Mouse (Mus musculus): Measurements from ENCODE around the gene Nfkb1. TPM values are rescaled to one million over a fixed set of nuclear protein-coding genes. Genes with fewer than 3 reads are reported as not detected.

Nfkb1 gene
- polyA plus RNA-seq, 1 experiment from 2014 or later: 12.3 TPM

DNA sequence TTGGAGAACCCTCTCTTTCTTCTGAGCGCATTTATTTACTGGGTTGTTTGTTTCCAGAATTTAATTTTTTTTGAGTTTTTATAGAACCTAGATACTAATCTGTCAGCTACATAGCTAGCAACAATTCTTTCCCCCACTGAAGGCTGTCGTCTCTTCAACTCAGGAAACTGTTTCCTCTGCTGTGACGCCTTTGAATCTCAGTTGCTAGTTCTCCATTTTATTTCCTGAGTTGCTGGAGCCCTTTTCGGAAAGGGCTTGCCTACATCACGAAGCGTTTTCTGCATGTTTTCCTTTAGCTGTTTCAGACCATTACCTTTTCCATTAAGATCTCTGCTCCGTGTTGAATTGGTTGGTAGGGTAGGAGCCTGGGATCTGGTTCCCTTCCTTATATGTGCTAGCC is 74.6 kb downstream of the Nfkb1 start:
- 91% methylated on average over 7 of the region's 7 CpGs for WGBS
- H3K36me3 ChIP-seq (ENCODE audit: control insufficient read depth, insufficient read depth, low read length): 0 out of 2 replicates have a peak, but pooled peaks cover 2% of the 10 kb centered on the region
- H3K27ac ChIP-seq (ENCODE audit: low read depth, low read length): no peak overlapping the region
- no peak overlapping the region for H3K4me3 ChIP-seq (ENCODE audit: low read depth, low read length)
- no peaks in the 10 kb centered on the region for H3K27me3 ChIP-seq (ENCODE audit: control insufficient read depth, insufficient read depth, low read length)
- no peak overlapping the region for H3K9ac ChIP-seq (ENCODE audit: low read depth, low read length)
- no peak for DNase-seq (ENCODE audit: low spot score)
- no peak for ATAC-seq (ENCODE audit: low FRiP score)
- H3K9me3 ChIP-seq (ENCODE audit: control insufficient read depth, low read length): no peaks in the 10 kb centered on the region
- H3K4me2 ChIP-seq (replicated peaks; ENCODE audit: low read depth, low read length): no peak overlapping the region
- H3K4me1 ChIP-seq (replicated peaks; ENCODE audit: control insufficient read depth, insufficient read depth, low read length): no peaks in the 10 kb centered on the region

DNA sequence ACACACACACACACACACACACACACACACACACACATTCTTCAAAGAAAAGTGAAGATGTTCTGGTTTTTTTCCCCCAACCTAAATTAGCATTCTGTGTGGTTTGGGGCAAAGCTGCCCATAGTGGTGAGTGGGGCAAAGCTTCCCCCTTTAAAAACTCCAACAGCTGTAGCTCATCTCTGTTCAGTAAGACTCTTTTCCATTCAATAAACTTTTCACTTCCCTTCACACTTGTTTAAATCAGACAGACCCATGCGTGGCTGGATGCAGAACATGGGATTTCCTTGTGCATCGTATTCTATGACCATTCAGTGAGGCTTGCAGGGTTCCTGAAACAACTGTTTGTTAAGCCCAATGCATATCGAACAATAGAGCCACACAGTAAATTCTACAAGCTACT is 77.0 kb downstream of the Nfkb1 start:
- H3K4me1 ChIP-seq (replicated peaks; ENCODE audit: control insufficient read depth, insufficient read depth, low read length): no peaks in the 10 kb centered on the region
- WGBS: 94% methylated on average over 3 of the region's 3 CpGs
- no peak overlapping the region for H3K4me2 ChIP-seq (replicated peaks; ENCODE audit: low read depth, low read length)
- H3K27ac ChIP-seq (ENCODE audit: low read depth, low read length): no peak overlapping the region
- DNase-seq (ENCODE audit: low spot score) (no peak), ATAC-seq (ENCODE audit: low FRiP score) (no peak)
- H3K27me3 ChIP-seq (ENCODE audit: control insufficient read depth, insufficient read depth, low read length): no peaks in the 10 kb centered on the region
- H3K4me3 ChIP-seq (ENCODE audit: low read depth, low read length): no peak overlapping the region
- no peaks in the 10 kb centered on the region for H3K9me3 ChIP-seq (ENCODE audit: control insufficient read depth, low read length)
- 0 out of 2 replicates have a peak, but pooled peaks cover 2% of the 10 kb centered on the region for H3K36me3 ChIP-seq (ENCODE audit: control insufficient read depth, insufficient read depth, low read length)
- H3K9ac ChIP-seq (ENCODE audit: low read depth, low read length): no peak overlapping the region

DNA sequence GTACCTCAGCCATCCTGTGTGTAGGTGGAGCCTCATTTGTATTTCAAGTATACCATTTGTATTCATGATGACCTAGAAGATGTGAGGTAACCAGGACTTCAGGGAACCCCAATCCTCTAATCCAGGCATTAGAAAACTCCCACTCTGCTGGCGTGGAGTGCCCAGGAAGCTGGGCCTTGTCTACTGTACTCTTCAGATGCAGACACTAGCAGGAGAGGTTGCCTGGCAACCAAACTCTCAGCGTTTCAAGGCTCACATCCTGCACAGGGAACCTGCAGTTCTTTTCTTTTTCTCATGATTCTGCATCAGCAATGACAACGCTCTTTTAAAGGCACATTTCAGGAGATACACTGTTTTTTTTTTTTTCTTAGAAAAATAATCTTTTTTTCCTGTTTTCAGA is 81.1 kb downstream of the Nfkb1 start:
- Histone ChIP-seq H3K27ac (ENCODE audit: low read depth, low read length) (no peak overlapping the region), H3K4me3 (ENCODE audit: low read depth, low read length) (no peak overlapping the region), H3K4me1 (replicated peaks; ENCODE audit: control insufficient read depth, insufficient read depth, low read length) (no peaks in the 10 kb centered on the region), H3K4me2 (replicated peaks; ENCODE audit: low read depth, low read length) (no peak overlapping the region), H3K27me3 (ENCODE audit: control insufficient read depth, insufficient read depth, low read length) (no peaks in the 10 kb centered on the region), H3K9me3 (ENCODE audit: control insufficient read depth, low read length) (no peaks in the 10 kb centered on the region), H3K36me3 (ENCODE audit: control insufficient read depth, insufficient read depth, low read length) (no peaks in the 10 kb centered on the region), H3K9ac (ENCODE audit: low read depth, low read length) (no peak overlapping the region)
- WGBS: 62% methylated on average over 3 of the region's 3 CpGs
- ATAC-seq (ENCODE audit: low FRiP score) (no peak), DNase-seq (ENCODE audit: low spot score) (no peak)

DNA sequence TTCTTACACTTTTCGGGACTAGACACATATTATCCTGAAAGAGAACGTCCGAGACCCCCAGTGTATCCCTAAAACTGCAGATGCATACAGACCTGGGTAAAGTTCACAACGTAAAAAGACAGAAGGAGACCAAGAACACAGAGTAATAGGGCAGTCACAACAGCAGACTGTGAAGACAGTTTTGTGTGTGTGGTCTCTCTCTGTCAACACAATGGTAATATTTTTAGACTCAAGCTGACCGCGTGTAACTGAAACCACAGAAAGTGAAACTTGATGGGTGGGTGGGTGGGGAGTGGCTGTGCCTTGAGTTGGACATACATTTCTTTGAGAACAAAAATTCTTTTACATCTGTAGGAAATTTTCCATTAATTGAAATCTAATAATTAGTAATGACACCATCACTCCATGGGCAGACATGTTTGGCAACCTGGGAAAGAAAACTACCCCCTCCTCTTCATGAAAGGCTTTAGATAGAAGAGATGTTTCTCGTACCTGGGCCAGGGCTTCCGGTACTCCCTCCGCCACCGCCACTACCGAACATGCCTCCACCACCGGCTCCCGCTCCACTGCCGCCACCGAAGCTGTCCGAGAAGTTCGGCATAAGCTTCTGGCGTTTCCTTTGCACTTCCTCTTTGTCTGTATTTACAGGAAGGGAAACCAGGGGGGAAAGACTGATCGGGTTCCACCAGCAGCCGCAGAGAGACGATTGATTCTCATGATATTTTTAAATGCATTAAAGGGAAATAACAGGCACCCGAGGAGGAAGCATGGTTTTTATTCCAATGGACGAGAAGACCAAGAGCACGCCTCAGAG is 83.5 kb downstream of the Nfkb1 start:
- Histone ChIP-seq H3K4me3 (ENCODE audit: low read depth, low read length) (no peak overlapping the region), H3K36me3 (ENCODE audit: control insufficient read depth, insufficient read depth, low read length) (no peaks in the 10 kb centered on the region), H3K27ac (ENCODE audit: low read depth, low read length) (no peak overlapping the region), H3K4me2 (replicated peaks; ENCODE audit: low read depth, low read length) (no peak overlapping the region), H3K4me1 (replicated peaks; ENCODE audit: control insufficient read depth, insufficient read depth, low read length) (no peaks in the 10 kb centered on the region), H3K9ac (ENCODE audit: low read depth, low read length) (no peak overlapping the region), H3K27me3 (ENCODE audit: control insufficient read depth, insufficient read depth, low read length) (no peaks in the 10 kb centered on the region), H3K9me3 (ENCODE audit: control insufficient read depth, low read length) (no peaks in the 10 kb centered on the region)
- WGBS: 94% methylated on average over 24 of the region's 24 CpGs
- DNase-seq (ENCODE audit: low spot score) (no peak), ATAC-seq (ENCODE audit: low FRiP score) (no peak)

DNA sequence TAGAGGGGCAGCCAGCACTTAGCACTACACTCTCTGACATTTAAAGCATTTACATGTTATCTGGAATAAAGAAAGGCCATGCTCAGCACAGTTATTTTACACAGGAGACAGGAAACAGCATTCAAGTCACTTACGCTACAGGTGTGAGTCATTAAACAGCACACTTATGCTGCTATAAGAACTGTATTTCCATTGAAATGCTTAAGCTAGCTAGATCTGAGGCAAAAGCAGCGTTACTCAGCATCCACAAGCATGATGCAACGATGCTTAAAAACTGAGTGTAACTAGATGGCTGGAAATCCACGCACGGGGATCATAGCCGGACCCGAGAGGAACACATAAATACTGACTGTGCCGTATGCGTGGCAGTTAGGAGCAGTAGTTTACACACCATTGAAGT is 84.3 kb downstream of the Nfkb1 start:
- Histone ChIP-seq H3K27me3 (ENCODE audit: control insufficient read depth, insufficient read depth, low read length) (no peaks in the 10 kb centered on the region), H3K4me1 (replicated peaks; ENCODE audit: control insufficient read depth, insufficient read depth, low read length) (no peaks in the 10 kb centered on the region), H3K9ac (ENCODE audit: low read depth, low read length) (no peak overlapping the region), H3K4me2 (replicated peaks; ENCODE audit: low read depth, low read length) (no peak overlapping the region), H3K9me3 (ENCODE audit: control insufficient read depth, low read length) (no peaks in the 10 kb centered on the region), H3K36me3 (ENCODE audit: control insufficient read depth, insufficient read depth, low read length) (no peaks in the 10 kb centered on the region), H3K27ac (ENCODE audit: low read depth, low read length) (no peak overlapping the region), H3K4me3 (ENCODE audit: low read depth, low read length) (no peak overlapping the region)
- ATAC-seq (ENCODE audit: low FRiP score): no peak
- no peak for DNase-seq (ENCODE audit: low spot score)
- 92% methylated on average over 9 of the region's 9 CpGs for WGBS

DNA sequence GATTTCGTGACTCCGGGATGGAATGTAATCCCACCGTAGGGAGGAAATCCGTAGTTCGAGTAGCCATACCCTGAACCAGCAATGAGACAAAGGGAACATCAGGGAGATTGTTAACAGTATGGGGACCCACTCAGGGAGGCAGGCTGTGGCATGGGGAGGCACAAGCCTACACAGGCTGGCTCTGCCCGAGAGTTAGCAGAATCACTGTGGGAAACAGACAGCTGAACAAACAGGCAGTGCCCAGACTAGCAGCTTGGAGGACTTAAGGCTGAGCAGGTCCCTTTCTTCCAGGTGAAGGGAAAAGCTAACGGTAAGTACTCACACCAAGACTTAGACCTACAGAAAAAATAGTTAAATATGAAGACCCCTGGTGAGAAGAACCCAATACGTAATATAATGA is 84.8 kb downstream of the Nfkb1 start:
- 93% methylated on average over 8 of the region's 8 CpGs for WGBS
- Histone ChIP-seq H3K9ac (ENCODE audit: low read depth, low read length) (no peak overlapping the region), H3K4me3 (ENCODE audit: low read depth, low read length) (no peak overlapping the region), H3K4me1 (replicated peaks; ENCODE audit: control insufficient read depth, insufficient read depth, low read length) (no peaks in the 10 kb centered on the region), H3K27ac (ENCODE audit: low read depth, low read length) (no peak overlapping the region), H3K27me3 (ENCODE audit: control insufficient read depth, insufficient read depth, low read length) (no peaks in the 10 kb centered on the region), H3K4me2 (replicated peaks; ENCODE audit: low read depth, low read length) (no peak overlapping the region), H3K36me3 (ENCODE audit: control insufficient read depth, insufficient read depth, low read length) (no peaks in the 10 kb centered on the region), H3K9me3 (ENCODE audit: control insufficient read depth, low read length) (no peaks in the 10 kb centered on the region)
- no peak for DNase-seq (ENCODE audit: low spot score)
- ATAC-seq (ENCODE audit: low FRiP score): no peak

DNA sequence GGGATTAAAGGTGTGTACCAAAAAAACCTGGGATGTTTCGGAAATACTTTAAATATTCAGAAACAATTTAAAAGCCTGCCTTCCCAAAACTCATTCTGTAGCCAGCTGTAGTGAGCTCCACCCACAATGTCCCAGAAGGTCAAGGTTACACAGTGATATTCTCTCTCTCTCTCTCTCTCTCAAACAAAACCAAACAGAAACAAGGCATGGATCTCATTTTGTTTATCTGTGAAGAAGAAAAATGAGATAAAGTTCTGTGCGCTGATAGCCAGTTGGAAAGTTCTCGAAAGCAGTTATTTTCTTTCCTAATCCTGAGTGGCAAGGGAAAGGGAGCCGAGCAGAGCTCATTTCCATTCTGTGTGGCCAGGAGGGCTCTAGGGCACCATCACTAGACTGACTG is 85.9 kb downstream of the Nfkb1 start:
- Histone ChIP-seq H3K9ac (ENCODE audit: low read depth, low read length) (no peak overlapping the region), H3K27me3 (ENCODE audit: control insufficient read depth, insufficient read depth, low read length) (no peaks in the 10 kb centered on the region), H3K27ac (ENCODE audit: low read depth, low read length) (no peak overlapping the region), H3K4me3 (ENCODE audit: low read depth, low read length) (no peak overlapping the region), H3K4me2 (replicated peaks; ENCODE audit: low read depth, low read length) (no peak overlapping the region), H3K4me1 (replicated peaks; ENCODE audit: control insufficient read depth, insufficient read depth, low read length) (no peaks in the 10 kb centered on the region), H3K9me3 (ENCODE audit: control insufficient read depth, low read length) (no peaks in the 10 kb centered on the region), H3K36me3 (ENCODE audit: control insufficient read depth, insufficient read depth, low read length) (no peaks in the 10 kb centered on the region)
- ATAC-seq (ENCODE audit: low FRiP score): no peak
- WGBS: 94% methylated on average over 4 of the region's 4 CpGs
- DNase-seq (ENCODE audit: low spot score): no peak

DNA sequence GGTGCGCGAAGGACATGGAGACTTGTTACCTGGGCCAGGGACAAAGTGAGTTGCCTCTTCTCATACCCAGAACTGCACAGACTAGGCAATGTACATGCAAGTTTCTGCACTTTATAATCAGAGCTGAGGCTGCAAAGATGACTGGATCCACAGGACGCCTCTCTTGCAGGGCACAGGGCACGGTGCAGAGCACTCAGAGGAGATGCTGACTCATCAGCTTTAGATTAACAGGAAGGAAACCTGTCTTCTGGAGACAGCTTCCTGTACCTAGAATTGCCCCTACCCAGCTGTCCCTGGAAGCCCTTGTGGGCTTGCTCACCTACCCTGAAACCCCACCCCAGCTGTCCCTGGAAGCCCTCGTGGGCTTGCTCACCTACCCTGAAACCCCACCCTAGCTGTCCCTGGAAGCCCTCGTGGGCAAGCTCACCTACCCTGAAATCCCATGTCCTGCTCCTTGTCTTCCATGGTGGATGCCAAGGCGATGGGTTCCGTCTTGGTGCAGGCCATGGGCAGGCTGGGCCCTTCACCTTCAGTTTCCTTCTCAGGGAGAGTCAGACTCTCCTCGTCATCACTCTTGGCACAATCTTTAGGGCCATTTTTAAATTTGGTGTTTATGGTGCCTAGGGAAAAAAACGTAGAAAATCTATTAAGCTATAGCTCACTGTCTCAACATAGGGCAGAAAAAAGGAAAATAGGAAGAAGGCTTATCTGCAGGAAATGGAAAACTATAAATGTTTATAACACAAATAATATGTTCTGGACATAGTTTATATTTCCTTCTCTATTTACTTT is 86.5 kb downstream of the Nfkb1 start:
- Histone ChIP-seq H3K9ac (ENCODE audit: low read depth, low read length) (no peak overlapping the region), H3K9me3 (ENCODE audit: control insufficient read depth, low read length) (no peaks in the 10 kb centered on the region), H3K27me3 (ENCODE audit: control insufficient read depth, insufficient read depth, low read length) (no peaks in the 10 kb centered on the region), H3K4me1 (replicated peaks; ENCODE audit: control insufficient read depth, insufficient read depth, low read length) (no peaks in the 10 kb centered on the region), H3K4me3 (ENCODE audit: low read depth, low read length) (no peak overlapping the region), H3K4me2 (replicated peaks; ENCODE audit: low read depth, low read length) (no peak overlapping the region), H3K36me3 (ENCODE audit: control insufficient read depth, insufficient read depth, low read length) (no peaks in the 10 kb centered on the region), H3K27ac (ENCODE audit: low read depth, low read length) (no peak overlapping the region)
- ATAC-seq (ENCODE audit: low FRiP score) (no peak), DNase-seq (ENCODE audit: low spot score) (no peak)
- WGBS: 91% methylated on average over 10 of the region's 10 CpGs

DNA sequence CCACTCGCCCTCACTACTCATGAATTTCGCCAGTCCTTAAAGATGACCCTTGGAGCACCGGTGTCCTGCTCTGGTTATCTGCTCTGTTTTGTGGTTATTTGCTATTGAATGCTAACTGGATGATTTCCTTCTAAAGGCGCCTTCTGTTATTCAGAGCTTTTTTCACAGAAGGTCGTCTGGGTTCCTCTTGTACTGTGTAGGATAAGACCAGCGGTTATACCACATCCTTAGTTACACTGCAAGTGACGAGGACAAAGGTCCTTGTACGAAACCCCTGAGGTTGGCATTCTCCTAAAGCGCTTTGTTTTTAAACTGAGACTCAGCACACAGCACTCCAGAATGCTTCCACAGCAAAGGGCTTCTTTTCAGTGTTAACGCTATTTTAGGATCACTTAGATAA is 88.6 kb downstream of the Nfkb1 start:
- no peaks in the 10 kb centered on the region for H3K27me3 ChIP-seq (ENCODE audit: control insufficient read depth, insufficient read depth, low read length)
- no peaks in the 10 kb centered on the region for H3K36me3 ChIP-seq (ENCODE audit: control insufficient read depth, insufficient read depth, low read length)
- ATAC-seq (ENCODE audit: low FRiP score) (no peak), DNase-seq (ENCODE audit: low spot score) (no peak)
- no peak overlapping the region for H3K27ac ChIP-seq (ENCODE audit: low read depth, low read length)
- H3K4me1 ChIP-seq (replicated peaks; ENCODE audit: control insufficient read depth, insufficient read depth, low read length): no peaks in the 10 kb centered on the region
- no peak overlapping the region for H3K4me2 ChIP-seq (replicated peaks; ENCODE audit: low read depth, low read length)
- H3K9ac ChIP-seq (ENCODE audit: low read depth, low read length): no peak overlapping the region
- H3K4me3 ChIP-seq (ENCODE audit: low read depth, low read length): no peak overlapping the region
- WGBS: 83% methylated on average over 10 of the region's 10 CpGs
- no peaks in the 10 kb centered on the region for H3K9me3 ChIP-seq (ENCODE audit: control insufficient read depth, low read length)

Data from hindbrain, embryonic 11.5 days (tissue).